Mouse (Mus musculus) lung, postnatal 14 days (tissue): ENCODE data around the gene Olfr49.

Source experiments
- DNase-seq: peaks from one replicate; pipeline ENCODE4 v3.0.0; 2021

Olfr49 gene

GRCm38 (mm10) chr14:54284839-54285238 is at the start of gene Olfr49:
Gene Olfr49, minus strand, starts transcription at chr14:54284939.
- no peak for DNase-seq

GRCm38 (mm10) chr14:54333452-54334189 is 48.9 kb upstream of the Olfr49 start:
- DNase-seq: no peak

- no peak for DNase-seq
Observed at GRCm38 (mm10) chr14:54332176-54333074, 47.7 kb upstream of the Olfr49 start.

- DNase-seq: no peak
Observed at GRCm38 (mm10) chr14:54331178-54331577, 46.4 kb upstream of the Olfr49 start.

- no peak for DNase-seq
Observed at GRCm38 (mm10) chr14:54329201-54329600, 44.5 kb upstream of the Olfr49 start.

- no peak for DNase-seq
Observed at GRCm38 (mm10) chr14:54328548-54328947, 43.8 kb upstream of the Olfr49 start.

DNA sequence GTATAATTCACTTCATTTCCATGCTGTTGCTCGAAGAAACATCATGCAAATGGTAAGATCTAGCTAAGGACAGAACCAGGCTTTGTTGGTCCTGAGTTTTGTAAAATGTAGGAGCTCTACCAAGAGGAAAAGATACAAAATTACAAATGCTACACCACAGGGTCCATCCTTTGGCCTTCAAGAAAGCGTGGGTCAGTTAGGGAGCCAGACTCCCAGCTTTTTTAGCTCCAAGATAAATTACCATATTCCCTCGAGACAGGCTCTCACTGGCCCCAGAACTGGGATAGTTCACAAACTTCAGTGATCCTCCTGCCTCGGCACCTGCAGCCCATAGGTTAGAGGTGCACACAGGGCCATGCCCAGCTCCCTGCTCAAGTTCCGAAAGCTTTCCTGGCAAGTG is 39.7 kb upstream of the Olfr49 start:
- no peak for DNase-seq

GRCm38 (mm10) chr14:54321556-54322376 is 37.0 kb upstream of the Olfr49 start:
- DNase-seq: no peak

- DNase-seq: no peak
Observed at GRCm38 (mm10) chr14:54311763-54312162, 27.0 kb upstream of the Olfr49 start.

GRCm38 (mm10) chr14:54300676-54301075 is 15.9 kb upstream of the Olfr49 start:
- DNase-seq: no peak

DNA sequence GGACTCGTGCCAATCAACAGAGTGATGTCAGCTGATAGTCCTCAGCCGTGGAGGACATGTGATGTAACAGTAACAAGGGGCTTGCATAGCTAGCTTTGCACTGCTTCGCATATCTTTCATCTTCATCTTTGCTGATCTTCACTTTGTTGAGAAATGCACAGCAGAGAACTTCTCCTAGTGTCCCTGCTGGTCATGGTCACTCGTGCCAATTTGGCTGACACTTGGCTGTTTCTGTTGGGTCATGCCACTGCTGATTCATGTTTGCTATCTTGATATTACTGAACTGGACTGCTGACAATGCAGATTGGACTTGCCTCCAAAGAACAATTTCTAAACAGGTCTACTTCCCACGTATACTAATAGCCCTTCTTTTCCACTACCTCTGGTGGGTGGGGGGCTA is 15.4 kb upstream of the Olfr49 start:
- no peak for DNase-seq

GRCm38 (mm10) chr14:54276446-54276845 is 8.3 kb downstream of the Olfr49 start:
- no peak for DNase-seq

DNA sequence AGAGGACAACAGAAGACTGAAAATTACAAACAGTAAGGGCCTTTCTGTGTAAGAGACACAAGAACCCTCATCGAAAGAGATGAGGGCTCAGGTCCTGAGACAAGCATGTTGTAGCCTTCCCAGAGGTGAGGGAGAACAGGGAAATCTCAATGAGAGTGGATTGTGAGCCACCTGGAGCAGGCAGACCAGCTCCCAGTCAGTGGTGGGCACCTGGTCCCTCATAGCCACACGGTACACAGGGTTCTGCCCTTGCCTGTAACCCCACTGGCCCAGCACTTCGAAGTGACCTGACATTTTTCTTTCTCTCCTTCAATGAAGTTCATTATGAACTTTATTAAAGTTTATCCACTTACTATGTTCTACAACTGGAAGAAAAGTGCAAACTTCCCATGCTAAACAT is 12.0 kb downstream of the Olfr49 start:
- DNase-seq: no peak

GRCm38 (mm10) chr14:54271976-54272606 is 12.6 kb downstream of the Olfr49 start:
- no peak for DNase-seq

GRCm38 (mm10) chr14:54270413-54270812 is 14.3 kb downstream of the Olfr49 start:
- no peak for DNase-seq

DNA sequence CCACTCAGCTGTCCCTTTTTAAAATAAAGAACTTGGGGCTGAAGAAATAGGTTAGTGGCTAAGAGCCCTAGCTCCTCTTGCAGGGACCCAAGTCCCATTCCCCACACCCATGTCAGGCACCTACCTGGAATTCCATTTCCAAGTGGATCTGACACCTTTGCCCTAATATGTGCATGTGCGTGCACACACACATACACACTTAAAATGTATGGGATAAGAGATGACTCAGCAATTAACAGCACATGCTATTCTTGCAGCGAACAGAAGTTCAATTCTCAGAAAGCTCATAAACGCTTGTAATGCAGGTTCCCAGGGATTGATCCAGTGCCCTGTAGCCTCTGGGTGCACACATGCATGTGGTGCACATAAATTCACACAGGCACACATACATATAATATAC is 15.2 kb downstream of the Olfr49 start:
- no peak for DNase-seq

DNA sequence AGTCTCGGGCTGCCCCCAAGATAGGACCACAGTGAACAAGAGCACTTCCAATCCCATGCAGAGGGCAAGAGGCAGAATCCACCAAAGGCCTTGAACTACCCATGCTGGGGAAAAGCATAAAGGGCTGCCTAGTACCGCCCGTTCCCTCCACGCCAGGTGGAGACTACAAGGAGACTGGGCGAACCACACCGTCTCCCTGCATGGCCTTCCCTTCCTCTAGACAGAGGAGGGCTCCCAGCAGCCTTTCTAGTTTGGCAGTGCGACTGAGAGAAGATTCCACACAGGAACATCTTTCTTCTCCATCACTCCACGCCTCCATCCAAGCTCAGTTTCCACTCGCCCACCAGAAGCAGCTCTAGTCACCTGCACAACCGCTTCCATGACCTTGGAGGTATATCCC is 16.8 kb downstream of the Olfr49 start:
- DNase-seq: no peak

DNA sequence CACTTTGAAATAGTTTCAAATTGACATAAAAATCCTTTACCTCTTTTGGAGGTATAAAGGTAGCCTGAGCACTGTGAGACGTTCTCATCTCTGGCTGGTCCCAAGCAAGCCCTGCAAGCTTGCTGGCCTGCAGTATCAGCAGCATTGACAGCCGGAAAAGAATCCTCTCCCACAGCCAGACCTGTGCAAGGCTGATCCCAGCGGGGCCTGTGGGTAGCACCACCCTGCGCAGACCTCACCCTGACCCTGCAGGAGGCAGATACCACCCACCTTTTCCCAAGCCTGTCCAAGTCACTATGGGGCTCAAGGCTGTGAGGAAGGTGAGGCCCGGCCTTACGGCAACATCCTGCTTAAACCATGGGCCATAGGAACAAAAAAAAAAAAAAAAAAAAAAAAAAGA is 18.8 kb downstream of the Olfr49 start:
- no peak for DNase-seq

DNA sequence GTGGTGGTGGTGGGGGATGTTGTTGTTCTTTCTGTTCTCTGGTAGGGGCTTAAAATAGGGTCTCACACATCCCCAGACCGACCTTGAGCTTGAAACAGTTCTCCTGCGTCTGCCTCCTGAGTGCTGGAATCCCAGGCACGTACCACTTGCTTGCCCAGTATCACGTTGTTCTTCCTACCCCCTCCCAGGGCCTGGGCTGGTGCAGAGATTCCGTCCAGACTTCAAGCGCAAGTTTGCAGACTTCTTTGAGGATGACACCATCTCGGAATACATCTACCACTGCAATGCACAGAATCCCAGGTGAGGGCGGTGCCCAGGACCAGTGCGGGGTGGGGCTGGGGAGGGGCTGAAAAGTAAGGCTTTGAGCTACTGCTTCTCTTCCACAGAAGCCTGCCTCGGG is 19.6 kb downstream of the Olfr49 start:
- DNase-seq: no peak

DNA sequence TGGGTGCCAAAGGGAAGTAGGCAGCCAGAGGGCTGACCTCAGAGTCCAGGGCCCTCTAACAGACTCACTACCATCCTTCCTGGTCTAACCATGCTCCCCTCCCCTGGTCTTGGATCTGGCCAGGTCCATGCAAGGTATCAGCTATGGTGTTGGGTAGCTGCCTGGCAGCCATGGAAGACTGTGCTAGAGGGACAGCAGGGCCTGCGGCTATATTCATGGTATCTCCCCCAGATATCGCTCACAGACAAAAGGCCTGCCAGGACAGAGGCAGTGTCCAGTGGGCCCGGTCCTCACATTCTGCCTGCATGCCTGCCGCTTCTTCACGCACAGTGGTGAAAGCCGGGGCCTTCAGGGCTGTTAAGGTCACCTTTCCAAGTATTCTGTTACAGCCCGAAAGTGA is 20.5 kb downstream of the Olfr49 start:
- no peak for DNase-seq

DNA sequence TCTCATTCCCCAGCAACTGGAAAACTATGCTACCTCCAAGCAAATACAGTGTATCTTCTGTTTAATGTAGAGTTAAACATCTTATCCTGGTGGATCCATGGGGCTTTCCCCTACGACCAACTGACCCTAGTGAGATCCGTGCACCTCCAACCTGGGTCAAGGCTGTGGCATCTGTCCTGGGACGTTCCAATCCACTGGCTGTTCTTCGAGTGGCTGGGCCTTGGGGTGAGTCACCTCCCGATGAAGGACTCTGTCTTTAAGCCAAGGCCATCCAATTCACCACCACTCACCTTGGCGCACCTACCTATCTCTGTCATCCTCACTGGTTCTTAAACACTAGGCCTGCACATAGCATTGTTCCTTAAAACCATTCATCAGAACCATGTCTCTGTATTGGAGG is 21.6 kb downstream of the Olfr49 start:
- DNase-seq: no peak

GRCm38 (mm10) chr14:54262622-54263021 is 22.1 kb downstream of the Olfr49 start:
- DNase-seq: no peak

DNA sequence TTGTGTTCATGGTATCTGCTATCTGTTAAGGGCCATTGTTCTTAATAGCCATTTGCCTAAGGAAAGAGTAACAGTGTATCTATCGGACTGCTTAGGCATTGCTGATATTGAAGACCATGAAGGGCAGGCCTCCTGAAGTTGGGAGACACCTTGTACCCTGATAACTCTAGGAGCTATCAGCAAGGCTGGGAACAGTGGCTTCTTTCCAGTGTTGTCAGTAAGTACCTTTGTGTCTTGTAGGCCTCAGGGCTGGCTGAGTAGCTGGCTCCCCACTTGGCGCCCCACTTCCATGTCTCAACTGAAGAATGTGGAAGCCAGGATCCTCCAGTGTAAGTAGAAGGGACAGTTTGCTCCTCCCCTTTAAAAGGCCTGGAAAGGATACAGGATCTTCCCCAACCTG is 23.4 kb downstream of the Olfr49 start:
- DNase-seq: no peak
